Mouse (Mus musculus) MEL (cell line): ENCODE measurements around the gene Pygo1.

Experiments
- CTCF ChIP-seq, 3 experiments: IDR thresholded peaks in 2 of 3; conservative IDR thresholded peaks in 1 of 3; 2 replicates each; pipeline ENCODE4 v1.5.1; 2011 to 2012; ENCODE audit warnings: low read length in 3 of 3, low read depth in 2 of 3, mild to moderate bottlenecking in 2 of 3, improper control_type of control experiment in 1 of 3, inconsistent platforms in 1 of 3, mixed read lengths in 1 of 3, moderate library complexity in 1 of 3; ENCODE audit not compliant: control insufficient read depth in 1 of 3, insufficient read depth in 1 of 3, poor library complexity in 1 of 3, severe bottlenecking in 1 of 3
- EP300 ChIP-seq, 2 experiments: IDR thresholded peaks; 2 replicates each; pipeline ENCODE4 v1.6.1; 2011; ENCODE audit warnings: improper control_type of control experiment in 2 of 2, low read length in 2 of 2, low read depth in 1 of 2, mild to moderate bottlenecking in 1 of 2
- POLR2A ChIP-seq, 2 experiments: IDR thresholded peaks; 2 replicates each; pipeline ENCODE4 v1.6.1; 2011 to 2012; ENCODE audit warnings: low read length in 2 of 2, mild to moderate bottlenecking in 2 of 2, control low read depth in 1 of 2, improper control_type of control experiment in 1 of 2, low read depth in 1 of 2, moderate library complexity in 1 of 2; ENCODE audit not compliant: control insufficient read depth in 1 of 2, insufficient read depth in 1 of 2, poor library complexity in 1 of 2
- POLR2AphosphoS2 ChIP-seq: IDR thresholded peaks from 2 replicates; pipeline ENCODE4 v1.6.1; 2011; ENCODE audit warnings: low read length, improper control_type of control experiment
- SIN3A ChIP-seq: IDR thresholded peaks from 2 replicates; pipeline ENCODE4 v1.6.1; 2012; ENCODE audit warnings: low read length, improper control_type of control experiment, inconsistent platforms
- TAL1 ChIP-seq: IDR thresholded peaks from 2 replicates; pipeline ENCODE4 v1.6.1; 2012; ENCODE audit warnings: mild to moderate bottlenecking, inconsistent platforms, low read length, moderate library complexity, mixed read lengths
- TBP ChIP-seq: IDR thresholded peaks from 2 replicates; pipeline ENCODE4 v1.8.0; 2011; ENCODE audit warnings: low read depth, low read length, improper control_type of control experiment
- UBTF ChIP-seq: IDR thresholded peaks from 2 replicates; pipeline ENCODE4 v1.6.1; 2012; ENCODE audit warnings: low read depth, mild to moderate bottlenecking, inconsistent platforms, low read length, improper control_type of control experiment, moderate library complexity, borderline replicate concordance; ENCODE audit not compliant: insufficient read depth
- USF1 ChIP-seq: IDR thresholded peaks from 2 replicates; pipeline ENCODE4 v1.6.1; 2014; ENCODE audit warnings: low read depth, mild to moderate bottlenecking, inconsistent platforms, low read length, improper control_type of control experiment, moderate library complexity
- ZC3H11A ChIP-seq: IDR thresholded peaks from 2 replicates; pipeline ENCODE4 v1.6.1; 2012; ENCODE audit warnings: low read depth, mild to moderate bottlenecking, inconsistent platforms, low read length, improper control_type of control experiment
- ZMIZ1 ChIP-seq: IDR thresholded peaks from 2 replicates; pipeline ENCODE4 v1.6.1; 2012; ENCODE audit warnings: low read depth, mild to moderate bottlenecking, inconsistent platforms, low read length, improper control_type of control experiment, moderate library complexity

DNA sequence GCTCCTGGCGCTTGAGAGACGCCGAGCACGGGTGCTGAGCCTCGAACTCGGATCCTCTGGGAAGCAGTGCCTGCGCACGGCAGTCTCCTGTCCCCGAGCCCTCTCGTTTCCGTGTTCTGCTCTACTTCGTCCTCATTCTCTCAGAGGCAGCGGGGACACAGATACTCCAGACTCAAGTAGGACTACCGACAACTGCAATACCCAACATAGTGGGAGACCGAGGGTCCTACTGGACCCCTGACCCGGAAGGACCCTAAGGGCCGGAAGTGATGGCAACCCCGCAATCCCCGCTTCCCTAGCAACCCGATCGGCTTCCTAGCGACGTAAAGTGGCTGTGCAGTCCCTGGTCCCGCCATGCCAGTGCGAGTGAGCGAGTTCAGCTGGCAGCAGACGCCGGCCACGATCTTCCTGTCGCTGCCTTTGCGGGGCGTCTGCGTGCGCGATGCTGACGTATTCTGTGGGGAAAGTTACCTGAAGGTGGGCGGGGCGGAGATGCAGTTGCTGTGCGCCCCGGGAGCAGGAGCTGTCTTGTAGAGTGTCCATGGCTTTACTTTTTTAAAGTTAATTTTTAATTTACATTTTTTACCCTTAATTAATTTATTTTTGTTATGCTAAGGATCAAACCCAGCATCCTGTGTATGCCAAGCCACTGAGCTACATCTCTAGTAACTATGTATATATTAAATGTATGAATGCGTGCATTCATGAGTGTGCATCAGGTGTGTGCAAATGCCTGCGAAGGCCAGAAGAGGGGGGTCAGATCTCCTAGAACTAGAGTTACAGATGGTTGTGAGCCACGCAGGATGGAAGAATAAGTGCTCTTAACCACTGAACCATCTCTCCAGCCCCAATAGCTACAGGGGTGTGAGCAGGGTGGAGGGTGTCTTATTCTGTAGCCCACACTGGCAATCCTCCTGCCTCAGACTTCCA, 33.3 kb downstream of the Pygo1 start, which contains the start of the genes Dyx1c1 and Gm44503:
- TF ChIP-seq POLR2AphosphoS2: no peak
- peak; percentile 47 to 77; a peak in 3 of 4 replicates for TF ChIP-seq POLR2A (IDR thresholded peaks at IDR 0.05; ENCODE audit: control insufficient read depth in 1 of 2, insufficient read depth in 1 of 2, low read depth in 1 of 2, low read length in 2 of 2, poor library complexity in 1 of 2)
- peak; percentile 72 for TF ChIP-seq TBP
- no peak for TF ChIP-seq USF1
- no peak for TF ChIP-seq CTCF (IDR thresholded peaks at IDR 0.05 in 2 of 3, conservative IDR thresholded peaks at IDR 0.05 in 1 of 3; ENCODE audit: control insufficient read depth in 1 of 3, insufficient read depth in 1 of 3, low read depth in 2 of 3, low read length in 3 of 3, poor library complexity in 1 of 3, severe bottlenecking in 1 of 3)
- TF ChIP-seq EP300 (IDR thresholded peaks at IDR 0.05; ENCODE audit: low read depth in 1 of 2, low read length in 2 of 2): no peak
- no peak for TF ChIP-seq TAL1
- no peak for TF ChIP-seq ZMIZ1
- peak; percentile 97 for TF ChIP-seq SIN3A
- TF ChIP-seq UBTF: no peak
- TF ChIP-seq ZC3H11A: no peak
